ENCODE assay signal across 14 mouse cellular contexts in the genomic region with DNA sequence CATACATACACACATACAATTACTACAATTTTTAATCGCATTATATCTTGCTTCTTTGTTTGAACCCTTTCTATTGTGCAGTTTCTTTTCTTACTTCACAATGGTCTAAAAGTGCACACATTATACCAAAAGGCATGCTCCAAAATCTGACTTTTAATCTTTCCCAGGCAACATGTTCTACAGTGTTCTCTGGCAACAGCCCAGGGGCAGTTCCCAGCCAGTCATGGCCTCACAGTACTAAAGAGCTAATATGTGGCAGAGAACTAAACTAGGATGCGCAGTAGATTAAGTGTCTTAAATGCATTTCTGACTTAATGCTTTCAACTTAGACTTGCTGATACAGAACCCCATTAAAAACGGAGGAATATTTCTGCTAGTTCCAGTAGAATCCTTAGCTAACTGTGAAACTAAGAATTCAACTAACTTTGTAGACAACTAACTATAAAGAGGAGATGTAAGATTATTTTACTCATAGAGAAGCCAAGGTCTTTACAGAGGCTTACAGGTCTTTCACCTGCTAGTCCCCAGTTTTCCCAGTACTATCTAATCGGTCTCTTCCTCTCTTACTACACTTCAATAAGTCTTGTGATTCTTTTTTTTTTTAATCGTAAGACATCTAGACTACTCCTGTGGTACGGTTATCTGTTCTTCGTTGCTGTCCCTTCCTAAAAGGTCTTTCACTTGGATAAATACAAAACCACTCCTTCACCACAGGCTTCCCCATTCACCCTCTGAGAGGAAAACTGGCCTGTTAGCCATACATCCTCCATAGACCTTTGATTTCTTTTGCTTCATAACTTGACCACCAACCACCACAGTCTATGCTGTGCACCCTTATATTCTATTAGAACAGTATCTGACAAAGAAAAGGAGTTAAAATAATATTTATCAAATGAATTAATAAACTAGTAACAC. TPM values are rescaled to one million over a fixed set of nuclear protein-coding genes. Genes with fewer than 3 reads are reported as not detected.
A peak's percentile ranks its signal among the peaks of the same experiment; 100 is the strongest.
DNase-seq lines count a peak whose midpoint lies in the region; ATAC-seq and TF ChIP-seq lines count a peak whose summit lies in the region.
"Had no signal": no experiment of that assay in that cellular context is flagged by ENCODE, and none has a peak within 500 bp of the region (broad histone marks: within the 10 kb centered on the region; RNA-seq: fewer than 3 reads in every experiment).

No protein-coding gene starts in this region.

- peaks cover 11% of the 10 kb centered on the region for H3K4me1 ChIP-seq in embryonic facial prominence, embryonic 14.5 days (ENCODE audit: control insufficient read depth, insufficient read depth, low read length)
- H3K4me1 ChIP-seq in embryonic facial prominence, embryonic 10.5 days, result no peaks in the 10 kb centered on the region; the same call in 1 of the 2 replicates
- peaks cover 4% of the 10 kb centered on the region; the same call in 1 of the 2 replicates for H3K4me1 ChIP-seq in liver, adult 2 months (ENCODE audit: control insufficient read depth, insufficient read depth, low read length)
- peaks cover 22% of the 10 kb centered on the region for H3K4me1 ChIP-seq in liver, embryonic 12.5 days

- TF ChIP-seq POLR2A in liver, adult 2 months (IDR thresholded peaks at IDR 0.05; ENCODE audit: extremely low read depth, insufficient read depth, low read length), result no peak

- TF ChIP-seq CTCF in liver, adult 2 months (IDR thresholded peaks at IDR 0.05; ENCODE audit: low read depth, low read length), result no peak

- H3K27ac ChIP-seq in embryonic facial prominence, embryonic 14.5 days (replicated peaks; ENCODE audit: low read depth, low read length), result no peak overlapping the region
- H3K27ac ChIP-seq in embryonic facial prominence, embryonic 10.5 days (replicated peaks), result no peak overlapping the region
- H3K27ac ChIP-seq in liver, adult 2 months (replicated peaks; ENCODE audit: insufficient read depth, low read depth, low read length), result no peak overlapping the region
- H3K27ac ChIP-seq in liver, embryonic 12.5 days, result no peak overlapping the region
- H3K27ac ChIP-seq: forebrain, embryonic 10.5 days; heart, embryonic 15.5 days; liver, embryonic 15.5 days had no signal

- WGBS in embryonic facial prominence, embryonic 14.5 days, result 84% methylated on average over 7 of the region's 7 CpGs
- WGBS in embryonic facial prominence, embryonic 10.5 days, result 90% methylated on average over 7 of the region's 7 CpGs
- WGBS in liver, adult 2 months, result 78% methylated on average over 7 of the region's 7 CpGs
- WGBS in liver, embryonic 12.5 days (ENCODE audit: insufficient replicate concordance), result 53% methylated on average over 7 of the region's 7 CpGs

- peak; percentile 17 for DNase-seq in embryonic facial prominence, embryonic 14.5 days (ENCODE audit: low spot score)
- DNase-seq in embryonic facial prominence, embryonic 10.5 days (ENCODE audit: low spot score), result no peak
- peak; percentile 49 for DNase-seq in liver, adult 2 months (ENCODE audit: extremely low read depth, low read depth, low spot score)
- DNase-seq in cerebellum, adult 18-20 months, result peak; percentile 68 to 71
- DNase-seq in right cerebral cortex, adult 18-20 months, result no peak
- DNase-seq: thymus, adult 2 months had no signal

- peaks cover 19% of the 10 kb centered on the region; the same call in 1 of the 2 replicates for H3K79me2 ChIP-seq in liver, adult 2 months (ENCODE audit: control insufficient read depth, insufficient read depth, low read length)

- no peaks in the 10 kb centered on the region for H3K36me3 ChIP-seq in embryonic facial prominence, embryonic 14.5 days (ENCODE audit: control insufficient read depth, insufficient read depth, low read length)
- no peaks in the 10 kb centered on the region for H3K36me3 ChIP-seq in embryonic facial prominence, embryonic 10.5 days (replicated peaks)
- no peaks in the 10 kb centered on the region for H3K36me3 ChIP-seq in liver, adult 2 months (ENCODE audit: control insufficient read depth, insufficient read depth, low read length)
- no peaks in the 10 kb centered on the region for H3K36me3 ChIP-seq in liver, embryonic 12.5 days
- H3K36me3 ChIP-seq: heart, embryonic 15.5 days; liver, embryonic 15.5 days had no signal

- H3K27me3 ChIP-seq in embryonic facial prominence, embryonic 14.5 days (replicated peaks; ENCODE audit: control insufficient read depth, insufficient read depth, low read length), result no peaks in the 10 kb centered on the region
- H3K27me3 ChIP-seq in embryonic facial prominence, embryonic 10.5 days (replicated peaks; ENCODE audit: low read depth, poor library complexity, severe bottlenecking), result no peaks in the 10 kb centered on the region
- no peaks in the 10 kb centered on the region for H3K27me3 ChIP-seq in liver, adult 2 months (ENCODE audit: control insufficient read depth, insufficient read depth, low read length)
- H3K27me3 ChIP-seq in liver, embryonic 12.5 days (replicated peaks), result no peaks in the 10 kb centered on the region
- H3K27me3 ChIP-seq: heart, embryonic 15.5 days; liver, embryonic 15.5 days; megakaryocyte, embryonic 14.5 days had no signal

- no peak overlapping the region for H3K4me3 ChIP-seq in embryonic facial prominence, embryonic 14.5 days (ENCODE audit: low read depth, low read length)
- H3K4me3 ChIP-seq in embryonic facial prominence, embryonic 10.5 days, result no peak overlapping the region
- H3K4me3 ChIP-seq in liver, adult 2 months (ENCODE audit: insufficient read depth, low read depth, low read length), result no peak overlapping the region
- H3K4me3 ChIP-seq in liver, embryonic 12.5 days, result no peak overlapping the region
- H3K4me3 ChIP-seq: forebrain, embryonic 10.5 days; heart, embryonic 15.5 days; liver, embryonic 15.5 days; megakaryocyte, embryonic 14.5 days; myocyte had no signal

- H3K9me3 ChIP-seq in embryonic facial prominence, embryonic 14.5 days (ENCODE audit: control insufficient read depth, low read length), result no peaks in the 10 kb centered on the region
- H3K9me3 ChIP-seq in embryonic facial prominence, embryonic 10.5 days, result no peaks in the 10 kb centered on the region
- H3K9me3 ChIP-seq in liver, embryonic 12.5 days (replicated peaks), result no peaks in the 10 kb centered on the region
- H3K9me3 ChIP-seq: forebrain, embryonic 10.5 days; heart, embryonic 15.5 days; liver, embryonic 15.5 days; megakaryocyte, embryonic 14.5 days had no signal

- no peak for ATAC-seq in embryonic facial prominence, embryonic 14.5 days (ENCODE audit: low read depth)
- no peak for ATAC-seq in liver, embryonic 12.5 days
- ATAC-seq in megakaryocyte, adult 5-6 weeks (ENCODE audit: poor library complexity, severe bottlenecking), result peak; percentile 25; the same call in 1 of the 2 replicates
- ATAC-seq: hindbrain, embryonic 16.5 days had no signal

- no peak overlapping the region for H3K4me2 ChIP-seq in embryonic facial prominence, embryonic 14.5 days (ENCODE audit: low read depth, low read length)
- H3K4me2 ChIP-seq in liver, embryonic 12.5 days, result no peak overlapping the region
- H3K4me2 ChIP-seq: heart, embryonic 15.5 days; liver, embryonic 15.5 days had no signal

- H3K9ac ChIP-seq in embryonic facial prominence, embryonic 14.5 days (ENCODE audit: low read depth, low read length), result no peak overlapping the region
- H3K9ac ChIP-seq in liver, adult 2 months (ENCODE audit: low read depth, low read length), result no peak overlapping the region
- H3K9ac ChIP-seq in liver, embryonic 12.5 days, result no peak overlapping the region
- H3K9ac ChIP-seq: heart, embryonic 15.5 days; liver, embryonic 15.5 days had no signal

RNA-seq across cellular contexts. Expression of a gene that starts 13.6 kb away (rescaled TPM):
- polyA plus RNA-seq in embryonic facial prominence, embryonic 14.5 days (2014; fragmentation: Nextera tagmentation; extraction: Ambion mirVana), result 101 and 103 TPM in 2 replicates
- polyA plus RNA-seq in embryonic facial prominence, embryonic 10.5 days (2016; fragmentation: Nextera tagmentation; extraction: Ambion mirVana), result 124 and 125 TPM in 2 replicates
- 35.8 and 39.0 TPM in 2 replicates for total RNA-seq in liver, adult 2 months (2014; rRNA removed)
- polyA plus RNA-seq in liver, adult 2 months (2012; rRNA removed), result 11.6 and 14.0 TPM in 2 replicates
- 57.9 and 58.8 TPM in 2 replicates for polyA plus RNA-seq in liver, embryonic 12.5 days (2016; fragmentation: Nextera tagmentation; extraction: Ambion mirVana)
- total RNA-seq in megakaryocyte, adult 5-6 weeks (2015), result 81.1 and 82.9 TPM in 2 replicates
- 102 and 111 TPM in 2 replicates for total RNA-seq in megakaryocyte, adult 5-6 weeks (2017)

Comparison
In these comparisons a context has a peak if more than half of its experiments do, and no peak if none do; other contexts are left out.
1. DNase-seq: peak in embryonic facial prominence, embryonic 14.5 days (single experiment), liver, adult 2 months (single experiment) and cerebellum, adult 18-20 months (2 of 2); none in embryonic facial prominence, embryonic 10.5 days (single experiment) and right cerebral cortex, adult 18-20 months (single experiment).